Mouse (Mus musculus): ENCODE measurements around the gene Sptbn1.

Gene Sptbn1

DNA sequence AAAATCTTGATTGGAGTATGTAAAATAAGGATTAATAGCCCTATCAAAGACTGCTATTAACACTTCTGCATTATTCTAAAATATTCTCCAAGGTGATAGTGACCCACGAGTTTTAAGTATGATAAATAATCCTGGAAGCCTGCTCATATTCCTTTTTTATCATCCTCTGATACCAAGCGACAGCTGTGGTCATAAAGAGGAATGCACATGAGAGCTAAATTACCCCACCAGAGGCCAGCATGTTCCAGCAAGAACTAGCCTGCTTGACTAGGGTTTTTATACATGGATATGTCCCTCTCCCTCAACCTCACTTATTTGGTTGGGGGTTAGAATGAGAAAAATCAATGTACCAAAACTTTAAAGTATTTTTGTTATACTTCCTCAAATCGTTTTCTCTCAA, 56.8 kb downstream of the Sptbn1 start:
- DNase-seq (ENCODE audit: low spot score) = no peak

DNA sequence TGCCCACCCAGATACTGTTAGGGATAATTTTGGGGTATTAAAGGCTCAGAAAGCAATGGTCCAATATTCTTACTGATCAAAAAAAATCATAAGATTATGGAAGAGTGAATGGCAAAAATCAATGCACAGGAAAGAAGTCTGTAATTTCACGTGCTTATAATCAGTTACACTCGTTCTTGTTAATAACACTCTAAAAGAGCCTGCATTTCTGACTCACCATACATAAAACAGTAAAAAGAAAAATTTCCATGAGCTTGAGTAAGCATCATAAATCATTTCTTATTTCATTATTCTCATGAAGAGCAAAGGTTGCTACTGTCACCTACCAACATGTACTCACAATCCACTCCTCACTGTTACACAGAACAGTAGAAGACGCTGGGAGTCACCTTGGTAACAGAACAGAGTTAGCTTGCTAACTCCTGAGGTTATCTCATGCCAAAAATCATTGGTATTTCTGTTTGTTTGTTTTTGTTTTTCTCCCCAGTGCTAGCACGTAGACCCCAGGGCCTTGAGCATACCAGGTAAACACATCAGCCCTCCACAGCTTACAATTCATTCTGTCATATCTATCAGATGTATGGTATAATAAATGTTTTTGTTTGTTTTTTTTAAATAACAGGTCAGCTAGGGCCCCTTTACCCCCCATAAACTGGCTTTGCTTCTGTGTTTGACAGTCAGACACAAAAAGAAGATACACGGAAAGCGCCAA, 57.7 kb downstream of the Sptbn1 start:
- no peak for DNase-seq (ENCODE audit: low spot score)

DNA sequence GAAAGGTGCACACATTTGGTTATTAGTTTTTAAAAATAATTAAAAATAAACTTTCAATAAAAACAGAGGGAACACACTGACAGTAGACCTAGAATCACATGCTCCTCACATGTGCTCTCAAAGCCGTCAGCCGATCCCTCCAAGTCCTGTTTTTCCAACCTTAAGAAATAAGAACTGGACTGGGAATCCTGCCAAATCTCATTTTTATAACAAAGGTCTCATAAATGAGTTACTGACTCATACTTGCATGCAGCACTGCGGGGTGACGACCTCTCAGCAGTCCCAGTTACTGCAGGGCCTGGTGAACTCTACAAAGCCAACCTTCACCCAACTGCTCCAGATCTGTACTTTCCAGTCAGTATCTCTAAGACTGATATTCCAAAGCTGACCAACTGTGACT, 58.5 kb downstream of the Sptbn1 start:
- DNase-seq (ENCODE audit: low spot score) = no peak

DNA sequence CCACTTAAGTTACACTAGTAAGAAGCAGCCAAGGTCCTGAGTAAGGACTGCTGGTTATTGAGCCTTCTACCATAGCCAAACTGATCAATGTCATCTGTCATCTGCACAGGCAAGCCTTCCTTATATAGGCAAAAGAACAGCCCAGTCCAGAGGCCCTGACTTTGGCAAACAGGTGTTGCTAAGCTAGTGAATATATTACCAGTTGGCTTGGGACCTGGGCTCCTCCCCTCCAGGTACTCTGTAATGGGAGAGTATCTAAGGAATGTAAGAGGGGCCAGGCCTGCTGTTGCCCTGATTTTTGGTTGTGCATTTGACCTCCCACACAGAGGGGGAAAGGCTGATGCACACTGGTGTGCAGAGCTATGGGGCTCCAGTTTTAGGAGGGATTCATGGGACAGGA, 63.6 kb downstream of the Sptbn1 start:
- DNase-seq (ENCODE audit: low spot score) = no peak

DNA sequence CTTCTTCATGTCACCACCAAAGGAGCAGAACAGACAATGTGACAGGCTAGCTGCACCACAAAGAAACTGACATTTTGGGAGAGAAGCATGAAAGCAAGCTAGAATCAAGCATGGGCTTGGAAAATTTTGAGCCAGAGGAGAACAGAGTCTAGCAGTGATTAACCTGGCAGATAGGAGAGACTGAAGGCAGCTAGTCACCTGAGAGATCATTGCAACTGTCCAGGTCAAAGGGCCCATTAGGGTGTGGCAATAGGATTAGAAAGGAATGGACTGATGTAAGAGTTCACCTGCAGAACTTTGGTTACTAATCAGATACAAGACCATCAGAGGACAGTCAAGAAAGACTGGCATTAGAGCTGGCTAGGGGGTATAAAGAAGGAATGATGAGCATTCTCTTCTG, 67.6 kb downstream of the Sptbn1 start:
- no peak for DNase-seq (ENCODE audit: low spot score)

DNA sequence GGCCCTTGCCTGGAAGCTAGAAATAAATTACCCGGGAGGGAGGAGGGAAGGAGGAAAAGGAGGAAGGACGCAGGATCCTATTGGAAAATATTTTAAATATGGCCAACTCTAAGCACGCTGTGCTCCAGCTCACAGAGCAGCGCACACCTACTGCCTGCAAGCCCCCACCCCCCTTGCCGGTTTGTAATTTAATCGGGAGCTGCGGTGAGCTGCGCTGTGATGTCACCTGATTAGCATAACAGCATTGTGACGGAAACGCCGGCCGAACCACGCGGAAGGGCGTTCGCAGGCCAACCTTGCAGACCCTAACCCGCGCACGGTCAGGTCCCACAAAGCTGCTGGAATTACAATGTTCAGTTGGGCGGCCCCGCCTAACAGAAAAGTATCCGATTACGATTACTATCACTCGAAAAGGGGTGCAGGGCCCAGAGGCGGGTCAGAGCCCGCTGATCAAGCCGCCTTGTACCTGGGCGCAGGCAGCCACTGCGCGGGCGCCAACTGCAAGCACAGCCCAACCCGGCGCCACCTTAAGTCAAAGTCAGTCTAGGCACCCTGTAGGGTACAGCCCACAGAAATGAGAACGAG, 69.8 kb downstream of the Sptbn1 start:
- peak; percentile 67 for DNase-seq (ENCODE audit: low spot score)

DNA sequence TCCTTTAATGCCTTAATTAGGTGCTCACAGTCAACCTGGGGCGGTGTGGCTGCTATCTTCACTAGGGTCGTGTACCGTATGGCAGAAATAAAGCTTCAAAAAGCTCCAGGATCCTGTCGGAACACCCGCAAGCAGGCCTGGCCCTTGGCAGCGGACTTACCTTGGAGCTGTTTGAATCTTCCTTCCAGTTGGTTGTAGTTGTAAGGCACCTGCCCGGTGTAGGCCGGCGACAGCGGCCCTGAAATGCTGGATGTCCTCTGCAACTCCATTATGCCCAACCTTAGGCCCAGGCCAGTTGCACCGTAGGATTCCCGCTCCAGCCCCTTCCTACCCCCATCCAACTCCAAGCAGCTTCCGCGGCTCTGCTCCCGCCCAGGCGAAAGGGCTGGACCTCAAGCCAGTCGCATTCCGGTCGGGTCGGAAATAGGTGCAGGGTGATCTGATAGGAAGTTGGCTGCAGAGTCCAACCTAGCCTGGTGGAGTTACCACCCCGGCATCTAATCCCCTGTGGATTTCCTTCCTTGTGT, 70.3 kb downstream of the Sptbn1 start:
- DNase-seq (ENCODE audit: low spot score) = peak; percentile 49

DNA sequence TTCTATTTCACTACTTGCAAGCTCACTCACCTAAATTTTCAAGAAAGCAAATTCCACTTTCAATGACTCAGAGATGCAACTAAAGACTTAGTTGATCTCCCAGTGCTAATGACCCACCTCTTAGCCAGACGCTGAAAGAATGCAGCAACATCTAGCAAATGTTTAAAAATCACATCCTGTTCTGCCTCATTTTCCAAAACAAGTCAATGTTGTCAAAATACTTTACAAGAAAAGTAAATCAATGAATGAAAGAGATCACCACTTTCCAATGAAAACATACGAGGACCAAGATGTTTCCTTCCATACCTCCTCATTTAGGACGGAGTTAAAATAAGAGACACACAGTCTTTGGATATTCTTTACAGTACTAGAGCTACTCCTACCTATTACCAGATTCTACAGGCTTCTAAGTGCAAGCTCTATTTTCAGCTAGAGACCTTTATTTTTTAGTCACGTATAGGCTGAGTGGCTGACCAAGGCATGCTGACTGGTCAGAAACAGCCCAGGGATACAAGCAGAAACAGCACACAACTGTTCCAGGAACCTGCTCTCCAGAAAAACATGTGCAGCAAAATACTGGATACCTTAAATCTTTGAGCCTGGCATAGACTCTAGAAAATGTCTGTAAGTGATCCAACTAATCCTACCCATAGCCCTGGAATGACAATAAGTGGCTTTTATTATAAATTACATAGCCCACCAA, 71.5 kb downstream of the Sptbn1 start:
- DNase-seq (ENCODE audit: low spot score) = no peak

DNA sequence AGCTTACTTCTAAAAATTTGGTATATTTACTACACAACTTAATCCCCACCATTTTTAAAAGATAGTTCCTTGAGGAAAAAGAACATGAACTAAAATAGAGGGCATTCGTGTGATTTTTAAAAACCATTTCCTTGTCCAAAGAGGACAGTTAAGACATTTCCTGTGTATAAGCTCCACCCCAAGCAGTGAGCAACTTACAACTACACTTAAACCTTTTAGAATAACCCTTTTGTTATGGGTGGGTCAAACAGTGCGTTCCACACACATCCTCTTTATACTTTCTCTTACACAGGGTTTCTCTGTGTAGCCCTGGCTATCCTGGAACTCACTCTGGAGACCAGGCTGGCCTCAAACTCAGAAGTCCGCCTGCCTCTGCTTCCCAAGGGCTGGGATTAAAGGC, 72.2 kb downstream of the Sptbn1 start:
- no peak for DNase-seq (ENCODE audit: low spot score)

DNA sequence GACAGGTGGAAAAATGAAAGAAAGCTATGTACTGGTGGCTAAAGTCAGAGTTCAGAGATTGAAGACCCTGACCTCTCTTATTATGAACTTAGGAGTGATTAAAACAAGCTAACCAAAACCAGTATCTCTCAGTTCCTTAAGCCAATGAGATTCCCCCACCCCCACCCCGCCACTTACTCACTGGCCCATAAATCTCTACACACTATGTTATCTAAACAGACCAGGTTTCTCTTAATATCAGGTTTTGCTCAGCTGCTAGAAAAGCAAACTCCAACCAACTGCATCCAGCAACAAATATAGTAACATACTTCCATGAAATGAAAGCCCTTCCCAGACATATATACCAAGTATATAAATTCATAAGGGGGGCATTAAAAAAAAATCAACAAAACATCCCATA, 73.2 kb downstream of the Sptbn1 start:
- no peak for DNase-seq (ENCODE audit: low spot score)

DNA sequence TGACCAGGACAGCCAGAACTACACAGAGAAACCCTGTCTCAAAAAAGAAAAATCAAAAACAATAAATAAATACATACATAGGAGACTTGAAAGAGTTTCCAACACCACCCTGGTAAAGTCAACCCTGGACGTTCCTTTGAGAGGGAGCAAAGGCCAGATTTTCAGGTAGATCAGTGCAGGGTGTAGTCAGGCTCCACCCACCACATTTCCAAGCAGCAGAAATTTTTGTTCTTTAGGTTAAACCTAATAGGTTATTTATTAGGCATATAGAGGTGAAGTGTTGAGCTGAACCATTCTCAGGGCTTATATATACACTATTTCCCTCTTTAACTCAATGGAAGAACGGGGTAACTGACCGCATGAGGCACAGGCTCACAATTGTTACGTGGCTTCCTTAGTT, 77.0 kb downstream of the Sptbn1 start:
- DNase-seq (ENCODE audit: low spot score) = no peak

DNA sequence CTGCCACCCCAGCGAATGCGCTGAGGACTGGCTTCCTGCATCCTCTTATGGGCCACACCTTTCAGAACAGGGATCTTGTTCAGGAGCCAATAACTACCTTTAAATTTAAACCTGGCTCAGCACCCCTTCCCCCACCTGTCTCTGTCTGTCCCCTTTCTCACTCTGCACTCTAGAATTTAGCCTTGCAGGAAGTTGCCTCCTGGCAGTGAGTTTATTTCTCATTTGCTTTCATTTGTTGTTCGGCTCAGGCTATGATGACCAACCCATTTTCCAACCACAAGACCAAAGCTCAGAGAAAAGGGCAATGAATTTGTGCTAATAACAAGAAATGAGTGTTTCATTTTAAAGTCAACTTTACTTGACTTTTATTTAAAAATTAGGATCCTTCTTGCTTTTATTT, 77.9 kb downstream of the Sptbn1 start:
- DNase-seq (ENCODE audit: low spot score) = no peak

DNA sequence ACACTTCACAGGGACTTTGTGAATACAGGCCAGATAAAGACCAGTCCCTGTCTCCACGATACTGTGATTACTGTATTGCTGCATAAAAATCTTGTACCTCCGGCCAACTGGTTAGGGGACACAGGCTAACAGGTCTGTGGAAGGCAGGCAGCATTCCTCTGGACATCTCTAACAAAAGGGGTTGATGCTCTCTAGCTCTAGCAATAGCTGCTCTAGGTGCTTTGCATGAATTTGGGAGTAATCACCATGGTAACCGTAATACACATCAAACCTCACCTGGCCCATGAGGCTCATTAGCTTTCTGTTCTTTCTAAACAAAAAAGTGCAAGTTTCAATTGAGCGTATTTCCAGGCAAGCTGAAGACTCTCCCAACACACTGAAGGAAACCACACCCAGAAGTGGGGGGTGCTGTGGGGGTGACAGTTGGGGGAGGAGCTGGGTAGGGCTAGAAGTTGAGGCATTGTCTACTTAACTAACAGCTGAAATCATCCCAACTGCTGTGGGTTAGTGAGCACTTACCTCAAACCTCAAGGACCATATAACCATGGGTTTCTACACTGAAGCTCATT, 81.0 kb downstream of the Sptbn1 start:
- no peak for DNase-seq (ENCODE audit: low spot score)

DNA sequence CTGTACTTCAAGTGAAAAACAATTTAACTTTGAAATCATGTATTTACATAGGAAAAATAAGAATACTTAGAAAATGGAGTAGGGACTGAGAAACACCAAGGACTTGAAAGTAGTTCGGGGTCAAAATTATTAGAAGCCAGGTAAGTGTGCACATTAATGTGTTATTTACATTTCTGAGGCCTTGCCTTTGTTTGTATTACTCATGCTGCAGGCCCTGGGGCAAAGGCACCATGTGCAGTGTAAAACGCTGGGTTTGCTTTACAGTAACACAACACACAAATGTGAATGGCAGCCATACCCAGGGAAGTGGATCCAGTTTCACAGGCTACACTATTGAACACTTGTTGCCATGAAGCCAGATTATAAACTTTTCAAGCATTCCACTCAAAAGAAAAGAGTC, 83.4 kb downstream of the Sptbn1 start:
- DNase-seq (ENCODE audit: low spot score) = no peak

DNA sequence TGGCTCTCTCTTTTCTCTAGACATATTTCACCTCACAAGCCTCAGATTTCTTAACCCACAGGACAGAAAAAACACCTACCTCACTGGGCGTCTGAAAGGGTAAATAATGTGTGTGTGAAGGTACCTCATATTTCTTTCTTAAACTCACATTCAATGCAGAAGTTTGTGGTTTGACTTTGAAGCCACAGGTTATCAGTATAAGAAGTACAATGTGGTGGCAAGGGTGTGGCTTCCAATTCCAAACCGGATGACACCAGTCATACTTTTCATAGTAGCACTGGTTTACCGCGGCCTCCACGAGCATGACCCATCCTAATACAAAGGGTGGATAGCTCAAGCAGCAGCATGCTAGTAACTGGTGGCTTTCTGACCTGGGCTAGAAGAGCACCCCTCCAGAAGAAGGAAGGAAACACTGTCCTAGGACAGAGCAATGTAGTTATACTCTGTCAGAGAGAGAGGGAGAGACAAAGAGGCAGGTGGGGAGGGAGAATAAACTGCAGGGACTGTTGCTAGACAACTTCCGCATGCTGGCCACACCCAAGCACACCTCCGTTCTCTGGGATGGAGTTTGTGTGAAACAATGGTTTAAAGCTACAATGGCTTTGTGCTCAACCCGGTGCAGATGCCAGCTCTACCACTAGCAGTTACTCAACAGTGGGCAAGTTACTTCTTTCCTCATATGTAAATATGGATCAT, 85.1 kb downstream of the Sptbn1 start:
- DNase-seq (ENCODE audit: low spot score) = no peak

DNA sequence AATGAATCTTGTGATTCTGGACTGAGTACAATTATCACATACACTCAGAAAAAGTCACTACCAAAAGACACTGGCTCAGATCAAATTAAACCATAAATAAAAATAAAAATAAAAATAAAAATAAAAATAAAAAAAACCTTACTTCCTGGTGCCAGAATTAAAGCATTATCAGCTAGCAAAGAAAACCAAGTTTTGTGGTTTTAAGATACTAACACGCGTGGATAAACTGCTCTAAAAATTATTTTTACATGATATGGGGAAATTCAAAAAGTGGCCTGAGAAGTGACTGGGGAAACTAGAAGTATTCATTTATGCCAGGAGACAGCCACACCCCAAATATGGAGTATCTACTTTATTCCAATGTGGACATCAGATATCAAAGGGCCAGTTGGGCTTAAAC, 89.8 kb downstream of the Sptbn1 start:
- no peak for DNase-seq (ENCODE audit: low spot score)

DNA sequence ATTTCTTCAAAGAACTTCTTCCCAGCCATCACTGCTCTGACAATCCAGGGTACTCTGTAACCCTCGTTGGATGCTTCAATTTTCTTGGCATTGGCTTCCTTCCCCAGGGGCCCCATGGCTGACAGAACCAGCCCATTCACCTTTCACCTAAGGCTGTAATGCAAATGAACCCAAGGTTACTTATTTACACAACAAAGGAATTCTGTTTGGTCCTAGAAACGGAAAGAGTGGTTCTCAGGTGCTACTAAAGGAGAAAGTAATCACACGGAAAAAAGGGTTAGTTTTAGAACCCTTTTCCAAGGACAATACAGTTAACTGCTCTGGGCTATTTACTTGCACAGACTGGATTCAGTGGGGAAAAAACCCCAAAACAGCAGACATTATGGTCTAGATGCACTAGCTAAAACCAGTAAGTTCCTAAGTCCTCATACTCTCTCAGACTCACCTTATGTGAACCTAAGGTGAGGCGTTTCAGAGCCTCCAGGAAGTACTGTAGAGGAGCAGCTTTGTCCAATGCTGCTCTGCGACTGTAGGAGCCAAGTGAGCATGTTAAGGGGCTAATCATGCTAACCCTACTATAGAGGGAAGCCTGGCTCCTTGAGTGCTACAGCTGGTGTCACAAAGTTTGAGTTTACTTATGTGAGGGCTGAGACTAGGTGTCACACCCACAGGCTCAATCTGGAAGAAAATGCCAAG, 90.7 kb downstream of the Sptbn1 start:
- no peak for DNase-seq (ENCODE audit: low spot score)

DNA sequence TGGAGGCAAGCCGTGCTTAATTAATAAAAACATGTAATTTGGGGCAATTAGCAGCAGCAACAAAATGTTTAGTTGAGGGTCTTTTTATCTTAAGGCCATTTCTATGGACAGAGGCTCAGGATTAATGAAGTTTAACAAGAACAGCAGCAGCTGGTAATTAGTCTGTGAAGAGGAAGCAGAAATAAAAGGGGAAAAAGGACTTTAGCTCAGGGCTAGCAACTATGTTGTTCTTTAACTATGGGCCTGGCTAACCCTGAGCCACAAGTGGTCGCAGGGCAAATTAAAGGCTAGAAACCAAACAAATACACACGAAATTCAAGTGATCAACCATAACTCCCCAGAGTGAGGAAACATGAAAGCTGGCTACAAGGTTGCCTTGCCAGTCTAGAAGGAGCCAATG, 91.9 kb downstream of the Sptbn1 start:
- DNase-seq (ENCODE audit: low spot score) = peak; percentile 10

DNA sequence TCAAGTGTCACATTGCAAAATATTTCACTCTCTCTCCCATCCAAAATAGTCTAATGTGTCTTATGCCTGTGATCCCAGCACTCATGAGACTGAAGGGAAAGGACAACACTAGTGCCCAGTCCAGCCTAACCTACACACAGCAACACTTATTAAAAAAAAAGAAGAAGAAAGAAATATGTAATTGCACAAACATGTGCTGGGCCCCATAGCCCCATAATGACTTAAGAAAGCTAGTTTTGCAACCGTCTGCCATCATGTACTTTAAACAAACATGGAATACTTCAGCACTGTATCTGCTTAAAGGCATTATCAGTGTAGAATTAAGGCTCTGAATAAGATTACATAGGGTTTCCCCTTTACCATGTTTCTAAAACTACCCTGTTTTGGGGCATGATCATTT, 92.4 kb downstream of the Sptbn1 start:
- DNase-seq (ENCODE audit: low spot score) = no peak

DNA sequence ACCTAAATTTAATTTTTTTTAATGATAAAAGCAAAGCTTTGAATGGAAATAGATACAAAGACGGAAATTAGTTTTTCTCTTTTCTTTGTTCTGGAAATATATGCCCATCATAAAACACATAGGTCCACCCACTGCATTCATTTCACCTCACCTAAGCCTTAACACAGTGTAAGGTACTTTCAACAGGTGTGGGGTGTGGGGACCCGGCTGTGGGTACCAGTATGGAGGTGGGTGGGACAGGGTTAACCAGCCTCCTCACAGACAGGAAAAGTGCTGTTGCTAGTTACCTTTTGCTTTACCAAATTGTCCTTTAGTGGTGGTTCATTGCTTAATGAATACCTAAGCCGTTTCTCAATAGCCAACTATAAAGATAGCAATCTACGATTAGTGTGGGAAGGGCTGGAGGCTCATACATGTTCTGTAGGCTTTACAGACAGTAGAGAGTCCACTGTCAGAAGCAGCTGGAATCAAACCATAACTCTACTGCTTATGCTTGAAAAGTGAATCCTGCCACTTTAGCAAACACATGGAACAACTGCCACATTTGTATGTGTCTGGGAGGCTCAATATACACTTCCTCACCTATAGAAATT, 96.3 kb downstream of the Sptbn1 start:
- DNase-seq (ENCODE audit: low spot score) = no peak

DNA sequence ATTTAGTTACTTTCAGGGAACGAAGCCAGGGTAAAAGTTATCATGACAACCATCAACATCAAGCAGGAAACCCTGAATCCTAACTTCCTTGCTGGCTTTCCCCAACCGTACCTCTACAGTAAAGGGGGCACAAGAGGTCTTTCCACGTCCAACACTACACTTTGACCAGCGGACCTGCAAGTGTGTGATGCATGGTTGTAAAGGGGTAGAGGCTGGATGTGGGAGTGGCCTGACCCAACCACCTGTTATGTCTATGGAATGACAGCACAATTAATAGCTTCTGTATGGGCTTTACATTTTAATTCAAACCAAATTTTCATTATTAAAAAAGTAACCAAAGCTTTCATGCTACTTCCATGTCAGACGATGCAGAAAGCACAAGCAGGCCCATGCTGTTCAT, 96.8 kb downstream of the Sptbn1 start:
- no peak for DNase-seq (ENCODE audit: low spot score)

All from testis, postnatal 14 days (tissue).